Mouse (Mus musculus): Measurements from ENCODE around the gene Vmn2r23. TPM values are rescaled to one million over a fixed set of nuclear protein-coding genes. Genes with fewer than 3 reads are reported as not detected.

Vmn2r23 gene
- polyA plus RNA-seq, 1 experiment from 2014 or later, result not detected

Other genes starting within 250 kb of the Vmn2r23 start
- gene Vmn2r21, start 169.3 kb upstream of the Vmn2r23 start, polyA plus RNA-seq (2014; fragmentation: Nextera tagmentation; extraction: Ambion mirVana), result not detected in 2 replicates
- gene Vmn2r22, start 51.9 kb upstream of the Vmn2r23 start, polyA plus RNA-seq (2014; fragmentation: Nextera tagmentation; extraction: Ambion mirVana), result not detected in 2 replicates
- not detected in 2 replicates for gene Vmn2r24, start 76.2 kb downstream of the Vmn2r23 start, polyA plus RNA-seq (2014; fragmentation: Nextera tagmentation; extraction: Ambion mirVana)
- gene Vmn2r25, start 150.8 kb downstream of the Vmn2r23 start, polyA plus RNA-seq (2014; fragmentation: Nextera tagmentation; extraction: Ambion mirVana), result not detected in 2 replicates